Mouse (Mus musculus): ENCODE results near the gene Abcc4. TPM values are rescaled to one million over a fixed set of nuclear protein-coding genes. Genes with fewer than 3 reads are reported as not detected.

The Abcc4 gene
- polyA plus RNA-seq, 1 experiment from 2014 or later: 1.8 TPM

- H3K27ac ChIP-seq (replicated peaks): no peak overlapping the region
- no peak for ATAC-seq (ENCODE audit: insufficient read depth)
- no peak overlapping the region for H3K9ac ChIP-seq
- peaks cover 35% of the 10 kb centered on the region for H3K27me3 ChIP-seq
- H3K4me1 ChIP-seq (replicated peaks): 0 out of 2 replicates have a peak, but pooled peaks cover 6% of the 10 kb centered on the region
- WGBS (ENCODE audit: insufficient replicate concordance): 21% methylated on average over 20 of the region's 20 CpGs
- H3K4me3 ChIP-seq (replicated peaks): peak overlapping the region; percentile 20; the same call in 1 of the 2 replicates
- no peaks in the 10 kb centered on the region for H3K36me3 ChIP-seq (replicated peaks)
- no peaks in the 10 kb centered on the region for H3K9me3 ChIP-seq (replicated peaks)
- peak overlapping the region; percentile 50 for H3K4me2 ChIP-seq
These were observed 232.7 kb downstream of the Abcc4 start for GRCm38 (mm10) chr14:118473188-118473830.

- no peaks in the 10 kb centered on the region for H3K27me3 ChIP-seq
- ATAC-seq (ENCODE audit: insufficient read depth): no peak
- 9% methylated on average over 2 of the region's 2 CpGs for WGBS (ENCODE audit: insufficient replicate concordance)
These were observed 240.7 kb downstream of the Abcc4 start for GRCm38 (mm10) chr14:118465331-118465730.

DNA sequence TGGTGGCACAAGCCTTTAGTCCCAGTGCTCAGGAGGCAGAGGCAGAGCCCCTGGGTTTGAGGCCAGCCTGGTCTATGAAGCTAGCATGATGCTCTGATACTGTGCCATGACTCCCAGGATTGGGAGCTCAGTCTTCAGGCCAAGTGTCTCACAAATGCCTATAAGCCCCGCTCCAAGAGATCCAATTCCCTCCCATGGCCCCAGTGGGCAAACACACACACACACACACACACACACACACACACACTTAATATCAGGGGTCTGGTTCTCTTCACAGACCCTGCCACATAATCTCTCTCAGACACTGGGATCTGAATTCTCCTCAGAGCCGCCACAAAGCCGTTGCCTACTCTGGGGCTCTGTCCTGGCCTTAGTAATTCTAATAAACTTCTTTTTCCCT is 241.6 kb downstream of the Abcc4 start:
- WGBS (ENCODE audit: insufficient replicate concordance): 64% methylated on average over 3 of the region's 3 CpGs
- Histone ChIP-seq H3K9me3 (replicated peaks) (no peaks in the 10 kb centered on the region), H3K27me3 (no peaks in the 10 kb centered on the region), H3K4me1 (replicated peaks) (no peaks in the 10 kb centered on the region), H3K36me3 (replicated peaks) (no peaks in the 10 kb centered on the region), H3K9ac (no peak overlapping the region), H3K4me3 (replicated peaks) (no peak overlapping the region), H3K4me2 (no peak overlapping the region), H3K27ac (replicated peaks) (no peak overlapping the region)
- no peak for ATAC-seq (ENCODE audit: insufficient read depth)

More at GRCm38 (mm10) chr14:118465331-118465730, 240.7 kb downstream of the Abcc4 start:
- H3K4me1 ChIP-seq (replicated peaks): no peaks in the 10 kb centered on the region
- H3K9ac ChIP-seq: no peak overlapping the region
- no peaks in the 10 kb centered on the region for H3K36me3 ChIP-seq (replicated peaks)
- no peak overlapping the region for H3K4me2 ChIP-seq
- no peak overlapping the region for H3K4me3 ChIP-seq (replicated peaks)
- H3K9me3 ChIP-seq (replicated peaks): no peaks in the 10 kb centered on the region
- H3K27ac ChIP-seq (replicated peaks): no peak overlapping the region

GRCm38 (mm10) chr14:118452572-118452971 is 253.4 kb downstream of the Abcc4 start:
- Histone ChIP-seq H3K27ac (replicated peaks) (no peak overlapping the region), H3K27me3 (no peaks in the 10 kb centered on the region), H3K4me3 (replicated peaks) (no peak overlapping the region), H3K36me3 (replicated peaks) (no peaks in the 10 kb centered on the region), H3K9ac (no peak overlapping the region), H3K4me1 (replicated peaks) (no peaks in the 10 kb centered on the region), H3K9me3 (replicated peaks) (no peaks in the 10 kb centered on the region), H3K4me2 (no peak overlapping the region)
- WGBS (ENCODE audit: insufficient replicate concordance): 23% methylated on average over 4 of the region's 4 CpGs
- ATAC-seq (ENCODE audit: insufficient read depth): no peak

- Histone ChIP-seq H3K9ac (no peak overlapping the region), H3K27ac (replicated peaks) (no peak overlapping the region), H3K4me3 (replicated peaks) (no peak overlapping the region), H3K27me3 (peaks cover 59% of the 10 kb centered on the region), H3K36me3 (replicated peaks) (no peaks in the 10 kb centered on the region), H3K4me1 (replicated peaks) (0 out of 2 replicates have a peak, but pooled peaks cover 3% of the 10 kb centered on the region), H3K9me3 (replicated peaks) (no peaks in the 10 kb centered on the region), H3K4me2 (no peak overlapping the region)
- 56% methylated on average over 8 of the region's 8 CpGs for WGBS (ENCODE audit: insufficient replicate concordance)
- no peak for ATAC-seq (ENCODE audit: insufficient read depth)
These were observed 265.9 kb downstream of the Abcc4 start for GRCm38 (mm10) chr14:118440155-118440554.

GRCm38 (mm10) chr14:118437156-118437931 is 268.7 kb downstream of the Abcc4 start:
- no peak for ATAC-seq (ENCODE audit: insufficient read depth)
- H3K9ac ChIP-seq: no peak overlapping the region
- H3K27ac ChIP-seq (replicated peaks): no peak overlapping the region
- H3K27me3 ChIP-seq: peaks cover 72% of the 10 kb centered on the region
- H3K9me3 ChIP-seq (replicated peaks): no peaks in the 10 kb centered on the region
- H3K4me3 ChIP-seq (replicated peaks): peak overlapping the region; percentile 21; the same call in 1 of the 2 replicates
- 0 out of 2 replicates have a peak, but pooled peaks cover 3% of the 10 kb centered on the region for H3K4me1 ChIP-seq (replicated peaks)
- H3K36me3 ChIP-seq (replicated peaks): no peaks in the 10 kb centered on the region
- peak overlapping the region; percentile 42 for H3K4me2 ChIP-seq
- WGBS (ENCODE audit: insufficient replicate concordance): under 1% methylated on average over 36 of the region's 36 CpGs

DNA sequence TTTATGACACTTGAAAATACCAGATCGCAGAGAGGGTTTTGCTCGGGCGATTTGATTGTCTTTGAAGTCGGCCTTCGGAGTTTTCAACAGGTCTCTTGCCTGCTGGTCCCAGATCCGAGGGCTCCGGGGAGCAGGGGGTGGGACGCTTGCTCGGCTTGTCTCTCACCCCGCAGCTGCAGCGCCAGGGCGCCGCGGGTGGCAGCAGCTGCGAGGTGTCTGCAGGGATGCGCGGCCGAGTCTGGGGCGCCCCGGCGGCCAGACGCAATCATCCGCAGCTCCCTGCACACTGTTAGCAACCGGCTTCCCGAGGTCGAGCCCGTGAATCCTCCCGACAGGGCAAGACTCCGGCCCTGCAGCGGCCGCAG is 269.2 kb downstream of the Abcc4 start:
- Histone ChIP-seq H3K4me1 (replicated peaks) (0 out of 2 replicates have a peak, but pooled peaks cover 3% of the 10 kb centered on the region), H3K9ac (no peak overlapping the region), H3K27me3 (peaks cover 72% of the 10 kb centered on the region), H3K27ac (replicated peaks) (no peak overlapping the region), H3K36me3 (replicated peaks) (no peaks in the 10 kb centered on the region), H3K4me3 (replicated peaks) (peak overlapping the region; percentile 21; the same call in 1 of the 2 replicates), H3K9me3 (replicated peaks) (no peaks in the 10 kb centered on the region), H3K4me2 (peak overlapping the region; percentile 42)
- ATAC-seq (ENCODE audit: insufficient read depth): no peak
- WGBS (ENCODE audit: insufficient replicate concordance): under 1% methylated on average over 31 of the region's 31 CpGs

DNA sequence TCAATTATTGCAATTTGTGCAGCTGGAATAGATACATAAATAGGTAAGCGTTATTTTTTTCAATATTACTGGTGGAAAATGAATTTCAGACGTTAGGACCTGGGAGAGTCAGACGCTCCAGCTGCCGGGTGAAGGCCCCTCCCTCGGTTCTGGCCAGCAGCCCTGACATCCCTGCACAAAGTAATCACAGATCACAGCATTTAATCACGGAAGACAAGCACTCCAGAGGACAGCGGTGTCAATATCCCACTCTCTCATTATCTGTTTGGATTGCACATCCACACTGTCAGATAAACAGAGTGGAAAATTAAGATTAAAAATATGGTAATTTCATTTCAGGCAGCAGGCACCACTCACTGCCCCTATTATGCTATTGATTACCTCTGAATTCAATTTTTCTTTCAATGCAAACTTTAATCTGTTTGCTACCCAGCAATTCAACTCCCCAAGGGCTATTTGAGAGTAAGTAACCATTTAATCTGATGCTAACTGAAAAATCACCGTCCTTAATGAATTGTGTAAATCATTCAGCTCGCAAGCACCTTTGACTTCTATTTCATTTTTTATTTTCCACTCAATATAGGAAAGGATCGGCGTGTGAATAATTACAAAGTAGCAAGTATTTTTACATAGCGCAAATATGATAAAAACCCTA is 270.2 kb downstream of the Abcc4 start:
- WGBS (ENCODE audit: insufficient replicate concordance): 32% methylated on average over 12 of the region's 12 CpGs
- H3K27ac ChIP-seq (replicated peaks): no peak overlapping the region
- peaks cover 63% of the 10 kb centered on the region for H3K27me3 ChIP-seq
- H3K9me3 ChIP-seq (replicated peaks): no peaks in the 10 kb centered on the region
- 0 out of 2 replicates have a peak, but pooled peaks cover 3% of the 10 kb centered on the region for H3K4me1 ChIP-seq (replicated peaks)
- H3K36me3 ChIP-seq (replicated peaks): no peaks in the 10 kb centered on the region
- H3K4me2 ChIP-seq: no peak overlapping the region
- no peak overlapping the region for H3K4me3 ChIP-seq (replicated peaks)
- H3K9ac ChIP-seq: no peak overlapping the region
- no peak for ATAC-seq (ENCODE audit: insufficient read depth)

DNA sequence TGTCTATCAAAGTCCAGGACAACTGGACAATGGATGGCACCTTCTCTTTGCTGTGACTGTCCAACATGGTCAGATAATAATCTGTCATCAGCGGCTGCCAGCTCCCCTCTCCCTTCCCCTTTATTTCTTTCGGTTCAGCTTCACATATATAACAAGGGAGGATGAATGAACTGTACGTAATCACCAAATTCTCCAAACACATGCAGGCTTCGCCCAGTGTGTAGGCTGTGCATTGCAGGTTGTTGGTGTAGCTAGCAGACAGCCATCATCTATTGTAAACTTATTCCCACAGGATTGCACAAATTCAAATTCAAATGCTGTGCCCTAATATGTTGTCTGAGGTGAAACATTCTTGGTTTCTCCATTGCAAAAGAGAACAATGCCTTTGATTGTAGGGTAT is 271.2 kb downstream of the Abcc4 start:
- peaks cover 57% of the 10 kb centered on the region for H3K27me3 ChIP-seq

DNA sequence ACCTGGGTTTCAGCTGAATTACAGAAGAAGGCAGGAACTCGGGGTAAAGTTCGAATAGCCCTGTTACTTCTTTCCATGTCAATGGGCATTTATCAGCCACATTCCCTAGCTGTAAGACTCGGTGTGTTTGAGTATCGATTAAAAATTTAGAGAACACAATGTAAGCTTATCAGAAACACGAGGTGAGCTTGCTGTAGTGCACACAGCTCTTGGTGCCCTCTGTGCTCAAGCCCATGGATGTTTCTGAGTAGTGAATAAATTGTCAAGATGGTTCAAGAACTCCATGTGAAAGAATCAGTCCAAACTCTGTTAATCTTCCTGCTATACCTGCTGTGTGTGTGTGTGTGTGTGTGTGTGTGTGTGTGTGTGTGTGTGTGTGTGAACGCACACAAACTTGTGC is 272.2 kb downstream of the Abcc4 start:
- no peak for ATAC-seq (ENCODE audit: insufficient read depth)
- H3K27ac ChIP-seq (replicated peaks): no peak overlapping the region
- H3K9me3 ChIP-seq (replicated peaks): no peaks in the 10 kb centered on the region
- H3K4me3 ChIP-seq (replicated peaks): no peak overlapping the region
- H3K36me3 ChIP-seq (replicated peaks): no peaks in the 10 kb centered on the region
- H3K27me3 ChIP-seq: peaks cover 47% of the 10 kb centered on the region
- H3K9ac ChIP-seq: no peak overlapping the region
- H3K4me2 ChIP-seq: no peak overlapping the region
- 55% methylated on average over 6 of the region's 6 CpGs for WGBS (ENCODE audit: insufficient replicate concordance)
- 0 out of 2 replicates have a peak, but pooled peaks cover 3% of the 10 kb centered on the region for H3K4me1 ChIP-seq (replicated peaks)

More for the DNA sequence above, 271.2 kb downstream of the Abcc4 start:
- Histone ChIP-seq H3K9me3 (replicated peaks) (no peaks in the 10 kb centered on the region), H3K4me3 (replicated peaks) (no peak overlapping the region), H3K9ac (no peak overlapping the region), H3K4me1 (replicated peaks) (0 out of 2 replicates have a peak, but pooled peaks cover 3% of the 10 kb centered on the region), H3K27ac (replicated peaks) (no peak overlapping the region), H3K36me3 (replicated peaks) (no peaks in the 10 kb centered on the region), H3K4me2 (no peak overlapping the region)
- 53% methylated on average over 4 of the region's 4 CpGs for WGBS (ENCODE audit: insufficient replicate concordance)
- no peak for ATAC-seq (ENCODE audit: insufficient read depth)

Data from liver, embryonic 15.5 days (tissue).